In genomic region chr3:67070575-67071488, GRCm38 (mm10) we compare ENCODE assay signal across 16 mouse cellular contexts.
"Had no signal": no experiment of that assay in that cellular context is flagged by ENCODE, and none has a peak within 500 bp of the region (broad histone marks: within the 10 kb centered on the region; RNA-seq: fewer than 3 reads in every experiment).

No protein-coding gene starts in this region.

- DNase-seq: kidney, postnatal 36 days; layer of hippocampus, adult 9-11 months; layer of hippocampus, postnatal 36 days; lung, embryonic 14.5 days; lung, postnatal 10 days; lung, postnatal 4 days; right cerebral cortex, postnatal 14 days; thymus, adult 2 months; thymus, postnatal 36 days had no signal

- H3K27me3 ChIP-seq: limb, embryonic 15.5 days; liver, embryonic 12.5 days; neural tube, embryonic 13.5 days; stomach, embryonic 15.5 days had no signal

- ATAC-seq: liver, embryonic 12.5 days; midbrain, embryonic 16.5 days had no signal

- H3K9me3 ChIP-seq: limb, embryonic 15.5 days; liver, embryonic 12.5 days; neural tube, embryonic 13.5 days; stomach, embryonic 15.5 days had no signal

- H3K27ac ChIP-seq: kidney, postnatal 0 days; limb, embryonic 15.5 days; liver, embryonic 12.5 days; neural tube, embryonic 13.5 days; stomach, embryonic 15.5 days had no signal

- H3K4me3 ChIP-seq: limb, embryonic 15.5 days; liver, embryonic 12.5 days; neural tube, embryonic 13.5 days; stomach, embryonic 15.5 days had no signal

- H3K9ac ChIP-seq: limb, embryonic 15.5 days; liver, embryonic 12.5 days; lung, embryonic 14.5 days; neural tube, embryonic 13.5 days; stomach, embryonic 15.5 days had no signal

- H3K4me2 ChIP-seq: limb, embryonic 15.5 days; liver, embryonic 12.5 days; lung, embryonic 14.5 days; midbrain, embryonic 11.5 days; neural tube, embryonic 13.5 days; stomach, embryonic 15.5 days had no signal

- H3K4me1 ChIP-seq: limb, embryonic 15.5 days; liver, embryonic 12.5 days; neural tube, embryonic 13.5 days; stomach, embryonic 15.5 days had no signal

- H3K36me3 ChIP-seq: limb, embryonic 15.5 days; neural tube, embryonic 13.5 days; stomach, embryonic 15.5 days had no signal
